Mouse (Mus musculus) retina, adult 2 months (tissue): ENCODE data around the gene Gm42669.

ENCODE experiments used
- DNase-seq: peaks from one replicate; pipeline ENCODE4 v3.0.0-alpha.2; 2012; ENCODE audit warnings: low read depth, low spot score

The Gm42669 gene

GRCm38 (mm10) chr5:107521386-107521785, 14.0 kb downstream of the Gm42669 start:
- DNase-seq = no peak

GRCm38 (mm10) chr5:107521897-107522296, 14.5 kb downstream of the Gm42669 start:
- DNase-seq = no peak

- no peak for DNase-seq
These were observed 16.9 kb downstream of the Gm42669 start for GRCm38 (mm10) chr5:107524281-107524680.

GRCm38 (mm10) chr5:107528856-107529255, 21.4 kb downstream of the Gm42669 start:
- no peak for DNase-seq

GRCm38 (mm10) chr5:107533590-107533989, 26.2 kb downstream of the Gm42669 start:
- DNase-seq = no peak

- no peak for DNase-seq
These were observed 27.2 kb downstream of the Gm42669 start, which contains the start of gene 1700028K03Rik for GRCm38 (mm10) chr5:107534581-107534980. Gene 1700028K03Rik, plus strand, starts transcription at chr5:107534709.

GRCm38 (mm10) chr5:107541696-107542095, 34.3 kb downstream of the Gm42669 start:
- no peak for DNase-seq

- no peak for DNase-seq
These were observed 38.5 kb downstream of the Gm42669 start for GRCm38 (mm10) chr5:107545927-107546326.

- no peak for DNase-seq
These were observed 40.5 kb downstream of the Gm42669 start for GRCm38 (mm10) chr5:107547955-107548354.

- DNase-seq = no peak
These were observed 41.0 kb downstream of the Gm42669 start for GRCm38 (mm10) chr5:107548444-107548843.

- no peak for DNase-seq
These were observed 46.9 kb downstream of the Gm42669 start for GRCm38 (mm10) chr5:107554336-107554735.

GRCm38 (mm10) chr5:107556969-107557368, 49.5 kb downstream of the Gm42669 start:
- DNase-seq = no peak

- DNase-seq = no peak
These were observed 61.7 kb downstream of the Gm42669 start for GRCm38 (mm10) chr5:107569148-107569547.

GRCm38 (mm10) chr5:107597301-107598077, 90.1 kb downstream of the Gm42669 start, which contains the start of the genes Rpap2 and Glmn:
Gene Rpap2, plus strand, starts transcription at chr5:107597373.
Gene Glmn, minus strand, starts transcription at chr5:107597888.
- peak; percentile 67 for DNase-seq

GRCm38 (mm10) chr5:107598380-107598779, 91.0 kb downstream of the Gm42669 start:
- no peak for DNase-seq

GRCm38 (mm10) chr5:107611224-107611623, 103.8 kb downstream of the Gm42669 start:
- DNase-seq = no peak

- DNase-seq = no peak
These were observed 110.6 kb downstream of the Gm42669 start for GRCm38 (mm10) chr5:107617986-107618385.

GRCm38 (mm10) chr5:107621327-107621726, 113.9 kb downstream of the Gm42669 start:
- no peak for DNase-seq
